Mouse (Mus musculus): ENCODE data around the gene Otop2. TPM values are rescaled to one million over a fixed set of nuclear protein-coding genes. Genes with fewer than 3 reads are reported as not detected.

Gene Otop2
- polyA plus RNA-seq (2014; fragmentation: Illumina TruSeq; extraction: RNeasy Lipid Tissue Mini Kit (QIAGEN cat#74804); ENCODE audit: insufficient read depth, low read depth, low replicate concordance), result not detected

DNA sequence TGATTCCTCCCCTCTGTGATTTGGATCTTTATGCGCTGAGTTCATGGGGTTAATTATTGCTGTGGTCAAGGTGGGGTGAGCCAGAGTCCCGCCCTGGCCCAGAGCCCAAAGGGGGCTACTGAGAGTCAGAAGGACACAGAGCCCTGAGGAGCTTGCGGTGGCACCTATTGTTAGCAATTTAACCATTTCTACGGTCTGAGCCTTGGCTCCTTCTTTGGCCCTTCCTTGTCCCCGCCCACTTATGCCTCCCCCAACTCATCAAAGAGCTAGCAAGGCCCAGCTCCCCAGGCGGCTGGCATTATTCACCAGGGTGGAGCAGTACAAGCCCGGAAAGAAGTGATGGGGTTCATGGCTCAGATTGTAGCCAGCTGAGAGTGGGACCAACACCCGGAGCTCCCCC is at the start of gene Otop2:
Otop2 (plus strand) TSS at position 301 of the 400 bp plus-strand sequence.

GRCm38 (mm10) chr11:115267061-115267883 is 39.7 kb upstream of the Otop2 start, which contains the start of gene Grin2c:
TSS of gene Grin2c (minus strand) at chr11:115267243.

DNA sequence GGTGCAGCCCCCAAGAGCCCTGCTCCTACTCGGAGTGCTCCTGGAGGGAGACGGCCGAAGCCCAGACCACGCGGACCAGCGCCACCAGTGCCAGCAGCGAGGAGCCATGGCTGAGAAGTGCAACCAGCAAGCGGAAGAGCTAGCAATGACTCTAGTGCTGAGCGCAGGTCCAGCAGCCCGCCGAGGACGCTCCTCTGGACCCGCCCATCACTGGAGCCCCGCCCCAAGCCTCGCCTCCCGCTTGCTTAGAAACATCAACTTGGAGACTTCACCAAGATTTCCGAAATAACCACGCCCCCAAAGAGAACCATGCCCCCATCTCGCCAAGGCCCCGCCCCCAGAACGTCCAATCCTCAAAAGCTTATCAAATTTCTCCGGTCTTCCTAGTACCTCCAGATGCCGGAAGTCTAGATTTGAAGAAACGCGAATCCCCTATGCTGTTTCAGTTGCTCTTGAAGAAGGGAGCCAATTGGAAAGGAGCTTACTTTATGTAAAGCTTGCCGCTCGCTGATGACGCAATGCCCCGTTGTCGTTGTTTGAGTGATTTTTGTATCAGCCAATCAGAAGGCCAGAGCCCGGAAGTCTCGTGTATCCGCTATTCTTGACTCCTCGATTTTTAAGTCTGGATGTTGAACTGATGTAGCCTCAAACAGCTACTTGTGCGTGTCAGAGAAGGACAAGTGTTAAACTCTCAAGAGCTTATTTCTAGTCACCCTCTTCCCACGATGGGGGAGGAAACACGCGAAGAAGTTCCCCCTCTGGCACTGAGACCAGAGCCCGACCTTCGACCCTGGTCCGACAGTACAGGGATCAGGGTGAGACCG is 30.0 kb upstream of the Otop2 start, which contains the start of gene Fdxr:
Fdxr (minus strand) TSS at position 271 of the 824 bp plus-strand sequence.

GRCm38 (mm10) chr11:115297214-115297826 is 9.6 kb upstream of the Otop2 start, which contains the start of gene Fads6:
TSS of gene Fads6 (minus strand) at chr11:115297663.

DNA sequence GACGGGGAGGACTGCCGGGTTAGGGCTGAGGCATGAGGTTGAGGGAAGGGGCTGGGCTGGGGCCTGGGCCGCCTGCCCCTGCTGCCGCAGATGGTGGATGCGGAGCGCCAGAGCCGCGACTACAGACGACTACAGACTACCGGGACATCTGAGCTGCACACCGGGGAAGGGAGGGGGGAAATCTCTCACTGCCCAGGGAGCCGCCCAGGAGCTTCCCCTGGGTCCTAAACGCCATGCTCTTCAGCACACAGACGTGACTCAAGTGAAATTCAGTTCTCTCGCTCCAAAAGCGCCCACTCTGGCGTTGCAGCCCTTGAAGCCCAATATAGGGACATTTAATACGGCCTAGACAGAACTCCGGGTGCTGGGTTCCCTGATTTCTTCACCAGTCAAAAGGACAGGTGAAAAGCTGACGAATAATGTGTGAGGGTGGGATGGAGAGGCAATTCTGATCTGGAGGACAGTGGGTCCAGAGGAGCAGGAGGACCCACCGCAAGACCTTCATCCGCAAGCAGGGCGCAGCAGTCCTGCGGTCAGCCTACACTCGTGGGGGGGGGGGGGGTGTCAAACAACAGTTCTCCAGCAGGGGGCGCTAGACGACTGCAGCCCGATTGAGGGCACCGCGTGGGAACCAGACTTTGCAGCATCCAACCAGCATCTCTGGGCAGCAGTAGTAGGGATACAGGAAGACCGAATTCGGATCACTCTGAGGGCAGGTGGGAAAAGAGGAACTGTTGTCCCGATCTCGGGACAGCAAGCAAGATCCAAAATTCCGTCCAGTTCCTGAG is 15.1 kb downstream of the Otop2 start, which contains the start of gene Ush1g:
Ush1g (minus strand) TSS at position 136 of the 788 bp plus-strand sequence.

GRCm38 (mm10) chr11:115334531-115334930 is 27.6 kb downstream of the Otop2 start, which contains the start of gene Otop3:
TSS of gene Otop3 (plus strand) at chr11:115334731.

GRCm38 (mm10) chr11:115367395-115367944 is 60.5 kb downstream of the Otop2 start, which contains the start of gene Hid1:
TSS of gene Hid1 (minus strand) at chr11:115367756.

Other genes starting within 250 kb of the Otop2 start
- gene Cd300e, start 245.0 kb upstream of the Otop2 start, polyA plus RNA-seq (2014; fragmentation: Illumina TruSeq; extraction: RNeasy Lipid Tissue Mini Kit (QIAGEN cat#74804); ENCODE audit: insufficient read depth, low read depth, low replicate concordance), result 1.3 TPM
- 1.1 TPM for gene Rab37, start 215.7 kb upstream of the Otop2 start, polyA plus RNA-seq (2014; fragmentation: Illumina TruSeq; extraction: RNeasy Lipid Tissue Mini Kit (QIAGEN cat#74804); ENCODE audit: insufficient read depth, low read depth, low replicate concordance)
- gene Cd300lf, start 173.2 kb upstream of the Otop2 start, polyA plus RNA-seq (2014; fragmentation: Illumina TruSeq; extraction: RNeasy Lipid Tissue Mini Kit (QIAGEN cat#74804); ENCODE audit: insufficient read depth, low read depth, low replicate concordance), result 6.7 TPM
- 44.9 TPM for gene Slc9a3r1, start 143.8 kb upstream of the Otop2 start, polyA plus RNA-seq (2014; fragmentation: Illumina TruSeq; extraction: RNeasy Lipid Tissue Mini Kit (QIAGEN cat#74804); ENCODE audit: insufficient read depth, low read depth, low replicate concordance)
- gene Tmem104, start 119.7 kb upstream of the Otop2 start, polyA plus RNA-seq (2014; fragmentation: Illumina TruSeq; extraction: RNeasy Lipid Tissue Mini Kit (QIAGEN cat#74804); ENCODE audit: insufficient read depth, low read depth, low replicate concordance), result 4.0 TPM
- gene Nat9, start 119.3 kb upstream of the Otop2 start, polyA plus RNA-seq (2014; fragmentation: Illumina TruSeq; extraction: RNeasy Lipid Tissue Mini Kit (QIAGEN cat#74804); ENCODE audit: insufficient read depth, low read depth, low replicate concordance), result 33.1 TPM
- 0.39 TPM for gene Grin2c, start 39.9 kb upstream of the Otop2 start, polyA plus RNA-seq (2014; fragmentation: Illumina TruSeq; extraction: RNeasy Lipid Tissue Mini Kit (QIAGEN cat#74804); ENCODE audit: insufficient read depth, low read depth, low replicate concordance)
- 6.9 TPM for gene Fdxr, start 30.1 kb upstream of the Otop2 start, polyA plus RNA-seq (2014; fragmentation: Illumina TruSeq; extraction: RNeasy Lipid Tissue Mini Kit (QIAGEN cat#74804); ENCODE audit: insufficient read depth, low read depth, low replicate concordance)
- 0.99 TPM for gene Fads6, start 9.5 kb upstream of the Otop2 start, polyA plus RNA-seq (2014; fragmentation: Illumina TruSeq; extraction: RNeasy Lipid Tissue Mini Kit (QIAGEN cat#74804); ENCODE audit: insufficient read depth, low read depth, low replicate concordance)
- not detected for gene Ush1g, start 14.9 kb downstream of the Otop2 start, polyA plus RNA-seq (2014; fragmentation: Illumina TruSeq; extraction: RNeasy Lipid Tissue Mini Kit (QIAGEN cat#74804); ENCODE audit: insufficient read depth, low read depth, low replicate concordance)
- not detected for gene Otop3, start 27.6 kb downstream of the Otop2 start, polyA plus RNA-seq (2014; fragmentation: Illumina TruSeq; extraction: RNeasy Lipid Tissue Mini Kit (QIAGEN cat#74804); ENCODE audit: insufficient read depth, low read depth, low replicate concordance)
- gene Hid1, start 60.6 kb downstream of the Otop2 start, polyA plus RNA-seq (2014; fragmentation: Illumina TruSeq; extraction: RNeasy Lipid Tissue Mini Kit (QIAGEN cat#74804); ENCODE audit: insufficient read depth, low read depth, low replicate concordance), result 11.8 TPM
- 7.4 TPM for gene Cdr2l, start 74.8 kb downstream of the Otop2 start, polyA plus RNA-seq (2014; fragmentation: Illumina TruSeq; extraction: RNeasy Lipid Tissue Mini Kit (QIAGEN cat#74804); ENCODE audit: insufficient read depth, low read depth, low replicate concordance)
- 89.2 TPM for gene Mrpl58, start 96.6 kb downstream of the Otop2 start, polyA plus RNA-seq (2014; fragmentation: Illumina TruSeq; extraction: RNeasy Lipid Tissue Mini Kit (QIAGEN cat#74804); ENCODE audit: insufficient read depth, low read depth, low replicate concordance)
- 582 TPM for gene Atp5h, start 112.8 kb downstream of the Otop2 start, polyA plus RNA-seq (2014; fragmentation: Illumina TruSeq; extraction: RNeasy Lipid Tissue Mini Kit (QIAGEN cat#74804); ENCODE audit: insufficient read depth, low read depth, low replicate concordance)
- gene Kctd2, start 113.0 kb downstream of the Otop2 start, polyA plus RNA-seq (2014; fragmentation: Illumina TruSeq; extraction: RNeasy Lipid Tissue Mini Kit (QIAGEN cat#74804); ENCODE audit: insufficient read depth, low read depth, low replicate concordance), result 47.3 TPM
- not detected for gene Trim80, start 133.4 kb downstream of the Otop2 start, polyA plus RNA-seq (2014; fragmentation: Illumina TruSeq; extraction: RNeasy Lipid Tissue Mini Kit (QIAGEN cat#74804); ENCODE audit: insufficient read depth, low read depth, low replicate concordance)
- 0.43 TPM for gene Slc16a5, start 155.3 kb downstream of the Otop2 start, polyA plus RNA-seq (2014; fragmentation: Illumina TruSeq; extraction: RNeasy Lipid Tissue Mini Kit (QIAGEN cat#74804); ENCODE audit: insufficient read depth, low read depth, low replicate concordance)
- 5.3 TPM for gene Armc7, start 168.5 kb downstream of the Otop2 start, polyA plus RNA-seq (2014; fragmentation: Illumina TruSeq; extraction: RNeasy Lipid Tissue Mini Kit (QIAGEN cat#74804); ENCODE audit: insufficient read depth, low read depth, low replicate concordance)
- 76.7 TPM for gene Nt5c, start 184.7 kb downstream of the Otop2 start, polyA plus RNA-seq (2014; fragmentation: Illumina TruSeq; extraction: RNeasy Lipid Tissue Mini Kit (QIAGEN cat#74804); ENCODE audit: insufficient read depth, low read depth, low replicate concordance)
- 84.1 TPM for gene Jpt1, start 207.2 kb downstream of the Otop2 start, polyA plus RNA-seq (2014; fragmentation: Illumina TruSeq; extraction: RNeasy Lipid Tissue Mini Kit (QIAGEN cat#74804); ENCODE audit: insufficient read depth, low read depth, low replicate concordance)
- gene Sumo2, start 229.1 kb downstream of the Otop2 start, polyA plus RNA-seq (2014; fragmentation: Illumina TruSeq; extraction: RNeasy Lipid Tissue Mini Kit (QIAGEN cat#74804); ENCODE audit: insufficient read depth, low read depth, low replicate concordance), result 241 TPM

Data from lung, adult 10 weeks (tissue).